Mouse (Mus musculus) brain, embryonic 18.5 days (tissue): ENCODE results near the gene Eid2b.

ENCODE experiments used
- DNase-seq: peaks from one replicate; pipeline ENCODE4 v3.0.0-alpha.2; 2012; ENCODE audit warnings: low read depth, low spot score

The Eid2b gene

GRCm38 (mm10) chr7:28301616-28302433 is 24.3 kb downstream of the Eid2b start, which contains the start of gene Dll3:
Dll3 (minus strand) TSS chr7:28302238.
- no peak for DNase-seq

GRCm38 (mm10) chr7:28305641-28306040 is 28.1 kb downstream of the Eid2b start:
- DNase-seq = no peak

- DNase-seq = no peak
Observed at GRCm38 (mm10) chr7:28306216-28306615, 28.7 kb downstream of the Eid2b start.

GRCm38 (mm10) chr7:28309737-28310136 is 32.2 kb downstream of the Eid2b start:
- no peak for DNase-seq

GRCm38 (mm10) chr7:28311151-28311925 is 33.8 kb downstream of the Eid2b start:
- no peak for DNase-seq

GRCm38 (mm10) chr7:28311926-28312543 is 34.5 kb downstream of the Eid2b start, which contains the start of gene Timm50:
Timm50 (minus strand) TSS chr7:28312072.
- DNase-seq = peak; percentile 93

GRCm38 (mm10) chr7:28318036-28318435 is 40.5 kb downstream of the Eid2b start:
- DNase-seq = no peak

- DNase-seq = no peak
Observed at GRCm38 (mm10) chr7:28318714-28319113, 41.2 kb downstream of the Eid2b start.

GRCm38 (mm10) chr7:28321974-28322720 is 44.6 kb downstream of the Eid2b start:
- DNase-seq = no peak

GRCm38 (mm10) chr7:28325293-28325692 is 47.8 kb downstream of the Eid2b start:
- DNase-seq = no peak

- DNase-seq = no peak
Observed at GRCm38 (mm10) chr7:28326457-28326856, 48.9 kb downstream of the Eid2b start.

- no peak for DNase-seq
Observed at GRCm38 (mm10) chr7:28328260-28328659, 50.7 kb downstream of the Eid2b start.
